Mouse (Mus musculus) cerebellum, postnatal 4 days (tissue): Measurements from ENCODE around the gene Mbip.
A peak's percentile ranks its signal among the peaks of the same experiment; 100 is the strongest.

Experiments
- DNase-seq, 2 experiments: peaks; one replicate each; pipeline ENCODE4 v3.0.0; 2022; ENCODE audit warnings: low spot score in 2 of 2, mixed read lengths in 1 of 2

Gene Mbip

DNA sequence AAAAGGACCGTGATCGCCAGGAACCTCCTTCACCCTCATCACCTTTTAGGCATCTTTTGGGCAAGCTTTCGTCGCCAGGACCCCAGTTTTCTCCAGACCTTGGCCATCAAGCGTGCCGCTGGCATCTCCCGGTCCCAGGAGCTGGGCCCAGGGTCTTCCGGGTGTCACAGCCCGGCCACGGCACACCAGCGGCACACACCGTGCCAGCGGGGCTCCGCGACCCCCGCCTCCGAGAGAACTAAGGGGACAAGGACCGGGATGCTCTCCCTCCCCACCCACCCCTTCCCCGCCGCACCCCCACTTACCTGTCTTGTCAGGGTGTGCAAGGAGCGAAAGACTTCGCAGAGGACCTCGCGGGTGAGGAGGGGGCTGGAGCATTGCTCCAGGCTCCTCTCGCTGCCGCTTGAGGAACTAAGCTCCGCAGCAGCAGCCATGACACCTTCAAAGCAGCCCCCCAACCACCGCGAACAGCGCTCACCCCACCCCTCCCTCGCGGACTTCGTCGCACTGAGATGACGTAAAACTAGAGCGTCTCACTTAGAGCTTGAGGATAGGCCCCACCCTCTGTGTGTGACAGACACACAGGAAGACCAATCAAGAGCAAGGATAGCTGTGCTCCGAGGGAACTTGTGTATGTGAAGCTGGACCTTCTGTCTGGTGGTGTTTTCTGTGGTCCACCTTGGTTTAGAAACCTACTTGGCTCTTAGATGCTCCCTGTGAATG, at the start of gene Mbip:
Gene Mbip (minus strand): TSS at position 528 of the 723 bp plus-strand sequence.
- peak; percentile 100 for DNase-seq

GRCm38 (mm10) chr12:56387647-56388205, 42.0 kb upstream of the Mbip start:
- no peak for DNase-seq

- no peak for DNase-seq
Observed at GRCm38 (mm10) chr12:56386955-56387646, 41.4 kb upstream of the Mbip start.

DNA sequence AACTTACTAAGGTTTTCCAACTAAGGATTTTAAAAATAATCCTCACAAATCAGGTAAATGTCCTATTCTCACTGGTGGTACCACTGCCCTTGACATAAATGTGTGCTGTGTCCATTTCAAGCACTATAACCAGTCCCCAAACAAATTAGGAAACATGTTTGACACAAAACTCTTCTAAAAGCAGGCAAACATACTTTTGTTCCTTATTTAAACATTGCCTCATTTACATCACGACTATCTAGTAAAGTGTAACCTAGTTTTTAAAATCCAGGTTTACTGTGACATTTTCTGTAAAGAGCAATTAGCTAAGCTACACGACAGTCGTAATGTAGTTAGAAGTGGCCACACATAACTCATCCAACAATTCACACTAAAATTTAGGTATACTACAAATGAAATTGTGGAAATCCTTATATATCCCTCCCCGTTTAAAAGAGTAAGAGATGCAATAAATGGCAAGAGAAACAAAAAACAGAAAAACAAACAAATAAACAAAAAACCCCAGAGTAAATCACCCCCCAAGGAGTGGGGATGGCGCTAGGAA, 851 bp downstream of the Mbip start:
- DNase-seq, result no peak

DNA sequence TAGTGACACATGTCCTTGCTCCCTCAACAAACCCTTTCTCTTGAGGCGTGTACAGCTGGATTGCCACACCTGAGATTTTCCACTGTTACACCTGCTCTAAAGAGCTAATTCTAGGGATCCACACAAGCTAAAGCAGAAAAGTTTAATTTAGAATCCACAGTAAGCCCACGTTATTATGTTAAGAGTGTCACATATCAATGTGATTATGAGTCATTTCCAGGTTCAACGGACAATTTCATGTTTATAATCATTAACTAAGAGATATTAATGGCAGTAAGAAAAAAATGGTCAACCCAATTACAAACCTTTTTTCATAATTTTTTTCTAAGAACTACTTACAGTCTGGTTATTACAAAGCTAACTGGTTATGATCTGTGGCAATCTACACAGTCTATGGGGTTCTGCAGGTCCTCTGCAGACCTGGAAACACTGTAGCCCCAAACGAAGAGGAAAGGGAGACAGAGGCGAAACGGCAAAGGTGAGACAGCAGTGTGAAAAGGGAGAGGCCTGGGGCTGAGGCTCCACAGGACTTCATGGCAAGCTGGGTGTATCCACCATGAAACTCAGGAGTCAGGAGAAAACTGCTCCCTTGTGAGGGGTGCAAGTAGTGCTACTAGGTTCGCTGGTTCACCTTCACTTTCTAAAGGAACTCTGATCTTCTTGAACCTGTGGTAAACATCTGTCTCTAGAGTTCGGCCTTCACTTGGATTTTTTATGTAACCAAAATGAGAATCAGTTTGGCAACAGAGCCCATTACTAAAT, 6.2 kb downstream of the Mbip start:
- no peak for DNase-seq

DNA sequence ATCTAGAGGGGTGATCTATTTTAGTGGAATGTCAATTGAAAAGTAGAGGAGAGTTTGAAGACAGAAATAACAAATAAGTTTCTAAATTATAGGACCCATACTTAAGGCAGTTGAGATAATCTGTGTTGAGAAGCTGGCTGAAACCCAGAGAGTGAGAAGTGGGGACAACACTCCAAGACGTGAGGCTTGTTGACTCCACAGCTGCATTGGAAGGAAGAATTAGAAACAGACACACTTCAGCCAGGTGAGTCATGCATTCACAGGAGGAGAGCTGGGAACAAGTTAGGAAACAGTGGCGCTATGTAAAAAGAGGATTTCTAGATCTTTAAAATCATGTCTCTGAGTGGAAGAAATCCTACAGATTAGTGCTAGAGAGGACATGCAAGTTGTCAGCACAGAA, 12.2 kb downstream of the Mbip start:
- DNase-seq, result no peak

DNA sequence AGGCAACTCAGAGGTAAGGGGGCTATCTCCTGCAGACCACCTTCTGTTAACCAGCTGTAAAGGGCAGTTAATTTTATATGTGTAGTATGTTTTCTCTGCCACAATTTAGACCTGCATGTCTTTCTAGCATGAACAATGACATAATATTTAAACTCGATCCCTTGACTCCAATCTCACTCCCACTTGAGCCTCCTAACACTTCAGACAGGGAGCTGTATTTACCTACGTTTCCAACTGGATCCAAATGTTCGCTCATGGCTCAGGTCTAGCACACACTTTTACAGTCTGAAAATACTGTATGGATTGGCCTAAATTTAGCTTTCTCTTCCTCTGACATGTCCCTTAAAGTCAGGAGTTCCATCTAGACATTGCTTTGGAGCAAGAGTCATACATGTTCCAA, 13.2 kb downstream of the Mbip start:
- DNase-seq, result no peak

DNA sequence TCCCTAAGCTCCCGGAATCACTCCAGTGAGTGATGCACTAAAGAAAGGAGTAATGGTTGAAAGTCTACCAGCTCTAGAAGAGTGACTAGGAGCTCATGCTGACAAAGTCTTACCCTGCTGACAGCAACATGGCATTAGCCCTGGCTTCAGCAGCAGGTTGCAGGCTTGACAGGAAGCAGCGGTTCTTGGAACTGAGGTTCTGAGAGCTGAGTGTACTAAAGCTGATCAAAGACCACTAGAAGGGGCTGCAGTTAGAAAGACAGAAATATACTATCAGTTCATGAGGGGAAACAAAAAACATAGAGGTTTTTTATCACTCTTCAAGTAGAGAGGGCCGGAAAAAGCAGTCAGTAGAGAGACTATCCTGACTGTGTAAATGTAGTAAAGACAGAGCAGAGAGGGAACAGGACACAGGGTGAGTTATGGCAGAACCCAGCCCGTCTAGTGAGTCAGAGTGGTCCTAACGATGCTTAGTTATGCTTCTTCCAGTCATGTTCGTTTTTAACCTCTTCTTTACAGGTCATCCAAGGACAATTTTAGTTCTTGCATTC, 18.2 kb downstream of the Mbip start:
- DNase-seq, result no peak

- no peak for DNase-seq
Observed at GRCm38 (mm10) chr12:56325851-56326250, 19.8 kb downstream of the Mbip start.

GRCm38 (mm10) chr12:56318941-56319340, 26.8 kb downstream of the Mbip start:
- no peak for DNase-seq

GRCm38 (mm10) chr12:56318059-56318458, 27.6 kb downstream of the Mbip start:
- no peak for DNase-seq

- DNase-seq, result no peak
Observed at GRCm38 (mm10) chr12:56305758-56306157, 39.9 kb downstream of the Mbip start.

GRCm38 (mm10) chr12:56302321-56303017, 43.2 kb downstream of the Mbip start:
- DNase-seq, result no peak

DNA sequence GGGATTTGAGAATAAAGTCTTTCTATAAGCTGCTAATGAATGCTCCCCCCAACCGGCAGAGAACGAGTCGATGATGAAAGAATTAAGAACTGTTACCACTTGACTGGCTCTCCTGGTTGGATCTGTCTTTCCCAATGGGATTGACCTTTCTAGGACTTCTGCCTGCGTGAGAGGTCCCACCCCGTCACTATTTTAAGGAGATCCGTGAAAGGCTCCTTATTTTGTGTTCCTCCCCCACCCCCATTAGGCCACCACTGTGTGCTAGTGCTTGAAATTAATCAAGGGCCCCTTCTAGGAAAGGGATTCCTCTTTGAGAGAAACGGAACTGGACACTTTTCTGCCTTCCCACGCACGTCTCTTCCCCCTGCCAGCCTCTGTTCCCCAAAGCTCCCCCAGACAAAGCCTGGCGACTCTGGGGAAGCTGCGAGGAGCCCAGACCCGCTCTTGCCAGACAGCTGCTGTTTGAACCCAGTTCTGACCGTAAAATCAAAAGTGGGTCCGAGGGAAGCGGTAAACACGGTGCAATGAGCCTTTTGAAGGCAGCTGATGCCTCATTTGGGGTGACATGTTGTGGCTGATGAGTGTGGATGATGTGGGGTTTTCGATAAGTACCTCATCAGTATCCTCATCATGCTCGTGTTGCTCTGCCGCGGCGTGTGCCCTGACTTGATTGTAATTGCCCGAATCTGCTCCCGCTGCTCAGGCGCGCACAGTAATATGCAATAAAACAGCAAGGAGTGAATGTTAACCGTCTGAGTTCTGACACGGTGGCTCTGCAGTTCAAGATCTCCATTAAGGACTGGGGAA, 44.0 kb downstream of the Mbip start:
- peak in 1 of 2 experiments; percentile 6 for DNase-seq

GRCm38 (mm10) chr12:56299610-56300009, 46.1 kb downstream of the Mbip start:
- no peak for DNase-seq

DNA sequence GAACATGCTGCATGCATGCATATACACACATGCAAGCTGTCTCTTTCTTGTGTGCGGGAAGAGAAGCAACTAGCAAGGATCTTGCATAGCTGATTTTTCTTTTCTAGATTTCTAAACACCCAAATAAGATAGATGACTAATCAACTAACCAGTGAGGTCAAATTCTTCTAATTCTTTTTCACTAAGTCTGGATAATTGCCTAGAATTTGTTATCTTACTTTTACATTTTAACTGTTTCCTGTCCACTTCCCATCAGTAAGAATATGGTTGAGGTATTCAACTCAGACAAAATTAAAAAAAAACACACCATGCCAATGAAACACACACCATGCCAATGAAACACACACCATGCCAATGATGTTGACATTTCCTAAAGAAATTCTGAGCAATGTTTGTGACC, 46.8 kb downstream of the Mbip start:
- DNase-seq, result no peak

DNA sequence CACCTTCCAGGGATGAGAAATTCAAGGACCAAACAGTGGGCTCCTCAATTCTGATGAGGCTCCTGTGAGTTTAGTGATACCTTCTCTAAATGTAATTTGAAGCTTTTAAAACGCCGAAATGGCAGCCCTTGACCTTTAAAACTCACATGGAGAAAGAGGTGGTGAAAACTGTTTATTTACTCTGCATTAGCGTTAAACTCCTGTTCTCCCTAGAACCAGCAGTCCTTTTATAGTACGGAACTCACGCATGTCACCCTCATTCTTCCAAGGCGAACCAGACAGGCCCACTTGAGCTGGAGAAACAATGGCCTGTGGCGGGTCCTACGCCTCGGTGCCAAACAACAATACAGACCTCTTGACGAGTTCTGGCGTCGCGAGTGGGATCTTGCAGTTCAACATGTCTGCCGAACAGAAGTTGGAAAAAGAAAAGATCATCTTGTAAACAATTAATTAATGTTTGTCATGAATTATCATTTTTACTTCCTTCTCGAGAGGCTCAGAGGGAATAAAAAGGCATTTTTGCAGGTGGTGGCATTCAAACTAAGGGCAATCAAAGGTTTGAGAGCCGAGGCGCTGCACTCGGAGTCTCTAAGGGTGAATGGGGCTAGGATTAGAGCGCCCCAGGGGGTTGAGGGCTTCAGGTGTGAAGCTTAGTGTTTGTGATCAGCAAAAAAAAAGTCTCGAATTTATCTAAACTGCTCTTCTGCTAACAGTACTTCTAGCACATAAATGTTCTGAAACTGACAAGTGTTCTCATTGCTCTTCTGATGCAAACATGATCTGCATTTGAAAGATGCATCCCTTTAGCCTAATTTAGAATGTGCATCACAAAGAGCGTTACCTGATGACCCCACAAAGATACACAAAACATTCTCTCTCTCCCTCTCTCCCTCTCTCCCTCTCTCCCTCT, 47.5 kb downstream of the Mbip start:
- DNase-seq, result no peak

DNA sequence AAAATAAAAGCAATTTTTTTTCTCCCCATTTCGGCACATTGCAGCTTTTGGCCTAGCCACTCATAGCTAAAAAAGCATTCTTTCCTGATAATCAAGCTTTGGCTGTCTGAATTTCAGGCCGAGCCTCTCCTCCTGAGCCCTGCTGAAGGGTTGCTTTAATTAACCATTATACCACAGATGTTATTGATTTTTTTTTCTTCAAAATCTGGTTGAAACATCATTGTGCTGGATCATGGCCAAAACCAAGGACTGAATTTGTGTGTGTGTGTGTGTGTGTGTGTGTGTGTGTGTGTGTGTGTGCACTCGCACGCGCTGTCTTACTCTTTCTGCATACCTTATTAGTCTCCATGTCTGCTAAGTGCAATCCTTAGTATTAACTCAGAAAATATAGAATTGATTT, 48.6 kb downstream of the Mbip start:
- DNase-seq, result no peak

DNA sequence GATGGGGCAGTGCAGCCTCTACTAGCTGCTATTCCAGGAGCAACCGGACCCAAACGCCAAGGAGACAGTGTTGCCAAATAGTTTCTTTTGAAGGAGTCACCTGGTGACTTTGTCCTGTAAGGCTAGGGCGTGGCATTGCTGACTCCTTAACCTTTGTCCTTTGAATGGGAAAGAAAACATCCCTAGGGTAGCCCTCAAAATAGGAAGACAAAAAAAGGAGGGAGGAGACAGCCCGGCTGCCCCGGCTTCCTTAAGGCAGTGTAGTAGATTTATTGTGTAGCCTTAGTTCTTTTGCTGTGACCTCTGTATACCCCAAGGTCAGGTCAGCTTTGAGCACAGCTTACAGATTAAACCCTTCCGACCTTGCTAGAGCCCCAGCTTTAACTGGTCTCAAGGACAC, 49.2 kb downstream of the Mbip start:
- DNase-seq, result no peak
